Mouse (Mus musculus): ENCODE measurements around the gene Atp1a2. TPM values are rescaled to one million over a fixed set of nuclear protein-coding genes. Genes with fewer than 3 reads are reported as not detected.

The Atp1a2 gene
- polyA plus RNA-seq, 2 experiments: 1.8 to 11.3 TPM

DNA sequence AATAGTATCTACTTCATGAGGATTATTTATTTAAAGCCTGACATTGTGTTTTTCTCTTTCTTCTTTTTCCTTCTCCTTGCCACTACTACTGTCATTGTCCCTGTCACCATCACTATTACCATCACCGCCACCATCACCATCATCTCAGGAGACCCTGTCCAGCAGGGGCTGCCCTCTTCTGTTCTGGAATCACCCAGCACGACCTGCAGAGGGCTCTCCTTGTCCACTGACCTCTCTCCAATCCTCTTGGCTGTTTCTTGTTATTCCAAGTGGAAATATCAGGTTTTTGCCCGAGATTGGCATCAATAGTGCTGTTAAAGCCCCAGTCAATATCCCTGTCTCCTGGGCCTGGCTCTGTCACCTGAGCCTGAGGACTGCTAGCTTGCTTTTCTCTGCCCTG lies 35.6 kb upstream of the Atp1a2 start:
- Histone ChIP-seq H3K4me1 (ENCODE audit: control insufficient read depth, insufficient read depth, low read length) (no peaks in the 10 kb centered on the region), H3K27ac (replicated peaks; ENCODE audit: low read depth, low read length) (no peak overlapping the region), H3K4me3 (replicated peaks; ENCODE audit: low read length) (no peak overlapping the region), H3K4me2 (replicated peaks; ENCODE audit: low read depth, low read length, severe bottlenecking) (no peak overlapping the region), H3K9me3 (ENCODE audit: control insufficient read depth, low read length) (no peaks in the 10 kb centered on the region), H3K9ac (ENCODE audit: low read depth, low read length, severe bottlenecking) (no peak overlapping the region), H3K27me3 (ENCODE audit: control insufficient read depth, insufficient read depth, low read length) (peaks cover 7% of the 10 kb centered on the region; the same call in 1 of the 2 replicates), H3K36me3 (ENCODE audit: control insufficient read depth, insufficient read depth, low read length) (no peaks in the 10 kb centered on the region)
- ATAC-seq (ENCODE audit: low FRiP score, low read depth) (no peak), DNase-seq (ENCODE audit: low spot score) (no peak)
- 25% methylated on average over 3 of the region's 3 CpGs for WGBS
- TF ChIP-seq POLR2A (IDR thresholded peaks at IDR 0.05; ENCODE audit: borderline replicate concordance, extremely low read depth, insufficient read depth, insufficient read length): no peak

DNA sequence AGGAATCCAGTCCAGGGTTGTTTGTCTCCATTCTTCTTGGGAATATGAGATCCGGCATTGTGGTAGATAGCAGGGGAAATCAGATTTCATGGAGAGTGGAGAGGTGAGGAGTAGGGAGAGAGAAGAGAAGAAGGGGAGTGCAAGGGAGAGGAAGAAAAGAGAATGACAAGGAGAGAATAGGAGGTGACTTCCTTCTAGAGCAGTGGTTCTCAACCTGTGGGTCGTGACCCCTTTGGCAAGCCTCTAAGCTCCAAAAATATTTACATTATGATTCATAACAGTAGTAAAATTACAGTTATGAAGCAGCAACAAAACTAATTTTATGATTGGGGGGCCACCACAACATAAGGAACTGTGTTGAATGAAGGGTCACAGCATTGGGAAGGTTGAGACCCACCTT lies 35.1 kb upstream of the Atp1a2 start:
- Histone ChIP-seq H3K27ac (replicated peaks; ENCODE audit: low read depth, low read length) (no peak overlapping the region), H3K9ac (ENCODE audit: low read depth, low read length, severe bottlenecking) (no peak overlapping the region), H3K4me2 (replicated peaks; ENCODE audit: low read depth, low read length, severe bottlenecking) (no peak overlapping the region), H3K4me1 (ENCODE audit: control insufficient read depth, insufficient read depth, low read length) (no peaks in the 10 kb centered on the region), H3K4me3 (replicated peaks; ENCODE audit: low read length) (no peak overlapping the region), H3K27me3 (ENCODE audit: control insufficient read depth, insufficient read depth, low read length) (peaks cover 13% of the 10 kb centered on the region; the same call in 1 of the 2 replicates), H3K9me3 (ENCODE audit: control insufficient read depth, low read length) (no peaks in the 10 kb centered on the region), H3K36me3 (ENCODE audit: control insufficient read depth, insufficient read depth, low read length) (no peaks in the 10 kb centered on the region)
- DNase-seq (ENCODE audit: low spot score) (no peak), ATAC-seq (ENCODE audit: low FRiP score, low read depth) (no peak)
- no peak for TF ChIP-seq POLR2A (IDR thresholded peaks at IDR 0.05; ENCODE audit: borderline replicate concordance, extremely low read depth, insufficient read depth, insufficient read length)
- 81% methylated on average over 2 of the region's 2 CpGs for WGBS

DNA sequence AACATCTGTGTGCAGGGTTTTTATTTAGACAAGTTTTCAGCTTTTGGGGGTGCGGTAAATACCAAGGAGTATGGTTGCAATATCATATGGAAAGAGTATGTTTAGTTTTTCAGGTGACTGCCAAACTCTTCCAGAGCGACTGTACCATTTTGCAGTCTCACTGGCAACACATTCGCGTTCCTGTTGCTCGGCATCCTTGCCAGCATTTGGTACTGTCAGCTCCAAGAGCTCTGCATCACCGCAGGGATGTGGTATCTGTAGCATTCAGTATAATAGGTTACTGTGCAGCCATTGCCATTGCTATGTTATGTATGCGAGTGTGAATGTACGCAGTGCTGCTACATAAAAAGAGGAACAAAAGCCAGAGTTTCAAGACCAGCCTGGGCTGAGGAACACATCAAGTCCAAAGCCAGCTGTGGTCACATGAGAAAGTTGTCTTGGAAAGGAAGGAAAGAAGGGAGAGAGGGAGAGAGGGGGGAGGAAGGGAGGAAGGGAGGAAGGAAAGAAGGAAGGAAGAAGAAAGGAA lies 33.6 kb upstream of the Atp1a2 start:
- Histone ChIP-seq H3K27ac (replicated peaks; ENCODE audit: low read depth, low read length) (no peak overlapping the region), H3K9ac (ENCODE audit: low read depth, low read length, severe bottlenecking) (no peak overlapping the region), H3K36me3 (ENCODE audit: control insufficient read depth, insufficient read depth, low read length) (no peaks in the 10 kb centered on the region), H3K27me3 (ENCODE audit: control insufficient read depth, insufficient read depth, low read length) (peaks cover 27% of the 10 kb centered on the region), H3K4me1 (ENCODE audit: control insufficient read depth, insufficient read depth, low read length) (no peaks in the 10 kb centered on the region), H3K9me3 (ENCODE audit: control insufficient read depth, low read length) (0 out of 2 replicates have a peak, but pooled peaks cover 3% of the 10 kb centered on the region), H3K4me2 (replicated peaks; ENCODE audit: low read depth, low read length, severe bottlenecking) (no peak overlapping the region), H3K4me3 (replicated peaks; ENCODE audit: low read length) (no peak overlapping the region)
- ATAC-seq (ENCODE audit: low FRiP score, low read depth): no peak
- 75% methylated on average over 8 of the region's 8 CpGs for WGBS
- no peak for DNase-seq (ENCODE audit: low spot score)
- TF ChIP-seq POLR2A (IDR thresholded peaks at IDR 0.05; ENCODE audit: borderline replicate concordance, extremely low read depth, insufficient read depth, insufficient read length): no peak

GRCm38 (mm10) chr1:172329616-172330015 lies 31.8 kb upstream of the Atp1a2 start:
- Histone ChIP-seq H3K4me3 (replicated peaks; ENCODE audit: low read length) (no peak overlapping the region), H3K4me2 (replicated peaks; ENCODE audit: low read depth, low read length, severe bottlenecking) (no peak overlapping the region), H3K27me3 (ENCODE audit: control insufficient read depth, insufficient read depth, low read length) (peaks cover 39% of the 10 kb centered on the region), H3K9me3 (ENCODE audit: control insufficient read depth, low read length) (0 out of 2 replicates have a peak, but pooled peaks cover 3% of the 10 kb centered on the region), H3K27ac (replicated peaks; ENCODE audit: low read depth, low read length) (no peak overlapping the region), H3K36me3 (ENCODE audit: control insufficient read depth, insufficient read depth, low read length) (no peaks in the 10 kb centered on the region), H3K4me1 (ENCODE audit: control insufficient read depth, insufficient read depth, low read length) (peaks cover 3% of the 10 kb centered on the region; the same call in 1 of the 2 replicates), H3K9ac (ENCODE audit: low read depth, low read length, severe bottlenecking) (no peak overlapping the region)
- 77% methylated on average over 6 of the region's 6 CpGs for WGBS
- TF ChIP-seq POLR2A (IDR thresholded peaks at IDR 0.05; ENCODE audit: borderline replicate concordance, extremely low read depth, insufficient read depth, insufficient read length): no peak
- DNase-seq (ENCODE audit: low spot score): no peak
- ATAC-seq (ENCODE audit: low FRiP score, low read depth): no peak

DNA sequence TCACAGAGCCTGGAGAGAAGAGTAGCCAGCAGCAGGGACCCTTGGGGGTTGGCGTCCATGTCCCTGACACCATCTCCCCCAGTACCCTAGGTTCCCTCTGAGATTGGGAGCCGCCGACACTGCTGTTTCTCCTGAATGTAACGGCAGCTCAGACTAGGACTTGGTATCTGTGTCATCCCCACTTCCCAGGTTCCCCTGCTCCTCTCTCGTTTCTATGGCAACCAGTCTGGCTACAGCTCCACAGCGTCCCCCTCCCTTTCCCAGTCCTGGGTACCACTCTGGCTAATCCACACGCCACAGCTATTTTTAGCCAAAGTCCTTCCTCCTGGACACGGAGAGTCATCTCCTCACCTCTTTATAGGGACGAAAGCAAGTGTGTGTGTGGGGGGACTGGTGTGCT lies 31.3 kb upstream of the Atp1a2 start, which contains the start of gene Kcnj9:
Gene Kcnj9, minus strand, starts transcription at position 188 of the 400 bp plus-strand sequence.
- peaks cover 3% of the 10 kb centered on the region; the same call in 1 of the 2 replicates for H3K4me1 ChIP-seq (ENCODE audit: control insufficient read depth, insufficient read depth, low read length)
- no peak within 1 kb of the TSS for H3K9ac ChIP-seq (ENCODE audit: low read depth, low read length, severe bottlenecking)
- ATAC-seq (ENCODE audit: low FRiP score, low read depth) (no peak), DNase-seq (ENCODE audit: low spot score) (no peak)
- H3K36me3 ChIP-seq (ENCODE audit: control insufficient read depth, insufficient read depth, low read length): no peaks in the 10 kb centered on the region
- WGBS: 41% methylated on average over 9 of the region's 9 CpGs
- H3K9me3 ChIP-seq (ENCODE audit: control insufficient read depth, low read length): 0 out of 2 replicates have a peak, but pooled peaks cover 3% of the 10 kb centered on the region
- peaks cover 39% of the 10 kb centered on the region for H3K27me3 ChIP-seq (ENCODE audit: control insufficient read depth, insufficient read depth, low read length)
- no peak within 1 kb of the TSS for H3K27ac ChIP-seq (replicated peaks; ENCODE audit: low read depth, low read length)
- H3K4me2 ChIP-seq (replicated peaks; ENCODE audit: low read depth, low read length, severe bottlenecking): no peak within 1 kb of the TSS
- H3K4me3 ChIP-seq (replicated peaks; ENCODE audit: low read length): no peak within 1 kb of the TSS
- no peak for TF ChIP-seq POLR2A (IDR thresholded peaks at IDR 0.05; ENCODE audit: borderline replicate concordance, extremely low read depth, insufficient read depth, insufficient read length)
